Mouse (Mus musculus): Measurements from ENCODE around the gene Mrgprh. TPM values are rescaled to one million over a fixed set of nuclear protein-coding genes. Genes with fewer than 3 reads are reported as not detected.

Mrgprh gene
- polyA plus RNA-seq, 2 experiments: 0.10 to 0.38 TPM

DNA sequence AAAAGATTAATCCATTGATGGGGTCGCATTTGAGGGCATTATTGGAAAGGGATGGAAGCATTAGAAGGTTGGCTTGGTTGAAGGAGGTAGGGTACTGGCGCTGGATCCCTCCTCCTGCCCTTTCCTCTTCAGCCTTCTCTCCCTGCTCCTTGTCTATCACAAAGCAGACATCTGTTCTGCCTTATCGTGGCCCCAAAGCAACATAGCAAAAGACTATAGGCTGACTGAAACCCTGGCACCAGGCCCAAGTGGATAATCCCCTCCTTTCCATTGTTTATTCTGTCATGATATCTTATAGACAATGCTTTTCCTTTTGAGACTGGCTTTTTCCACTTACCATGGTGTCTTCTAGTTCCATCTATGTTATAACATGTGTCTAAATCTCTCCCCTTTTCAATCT, 10.4 kb upstream of the Mrgprh start:
- Histone ChIP-seq H3K36me3 (ENCODE audit: control insufficient read depth, insufficient read depth, low read length) (no peaks in the 10 kb centered on the region), H3K9me3 (ENCODE audit: control insufficient read depth, low read length) (no peaks in the 10 kb centered on the region), H3K9ac (ENCODE audit: low read depth, low read length, severe bottlenecking) (no peak overlapping the region), H3K4me2 (replicated peaks; ENCODE audit: low read depth, low read length, severe bottlenecking) (no peak overlapping the region), H3K27ac (replicated peaks; ENCODE audit: low read depth, low read length) (no peak overlapping the region), H3K4me3 (replicated peaks; ENCODE audit: low read length) (no peak overlapping the region), H3K27me3 (ENCODE audit: control insufficient read depth, insufficient read depth, low read length) (no peaks in the 10 kb centered on the region), H3K4me1 (ENCODE audit: control insufficient read depth, insufficient read depth, low read length) (peaks cover 13% of the 10 kb centered on the region)
- DNase-seq (ENCODE audit: low spot score): no peak
- no peak for TF ChIP-seq POLR2A (IDR thresholded peaks at IDR 0.05; ENCODE audit: borderline replicate concordance, extremely low read depth, insufficient read depth, insufficient read length)
- WGBS: 70% methylated on average over 3 of the region's 3 CpGs
- ATAC-seq (ENCODE audit: low FRiP score, low read depth): no peak

DNA sequence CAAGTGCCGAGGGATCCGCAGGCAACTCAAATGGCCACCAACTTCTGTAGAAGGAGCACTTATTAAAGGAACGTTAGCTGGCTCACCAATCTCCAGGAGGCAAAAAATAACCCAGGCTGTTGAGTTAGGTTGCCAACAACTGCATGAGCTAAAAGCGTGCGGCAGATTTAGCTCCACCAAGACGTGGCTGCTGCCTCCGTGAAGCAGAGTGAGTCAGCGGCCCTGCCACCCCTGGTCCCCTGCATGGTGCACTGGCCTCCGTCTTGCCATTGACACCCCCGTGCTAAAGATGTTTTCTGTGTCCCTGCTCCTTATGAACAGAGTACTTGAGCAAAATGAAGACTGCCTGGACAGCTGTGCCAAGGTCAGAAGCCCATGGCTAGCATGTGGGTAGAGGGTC, 9.0 kb upstream of the Mrgprh start:
- Histone ChIP-seq H3K27ac (replicated peaks; ENCODE audit: low read depth, low read length) (no peak overlapping the region), H3K9ac (ENCODE audit: low read depth, low read length, severe bottlenecking) (no peak overlapping the region), H3K27me3 (ENCODE audit: control insufficient read depth, insufficient read depth, low read length) (no peaks in the 10 kb centered on the region), H3K36me3 (ENCODE audit: control insufficient read depth, insufficient read depth, low read length) (no peaks in the 10 kb centered on the region), H3K9me3 (ENCODE audit: control insufficient read depth, low read length) (no peaks in the 10 kb centered on the region), H3K4me3 (replicated peaks; ENCODE audit: low read length) (no peak overlapping the region), H3K4me2 (replicated peaks; ENCODE audit: low read depth, low read length, severe bottlenecking) (no peak overlapping the region), H3K4me1 (ENCODE audit: control insufficient read depth, insufficient read depth, low read length) (peaks cover 15% of the 10 kb centered on the region)
- 75% methylated on average over 10 of the region's 10 CpGs for WGBS
- DNase-seq (ENCODE audit: low spot score) (no peak), ATAC-seq (ENCODE audit: low FRiP score, low read depth) (no peak)
- TF ChIP-seq POLR2A (IDR thresholded peaks at IDR 0.05; ENCODE audit: borderline replicate concordance, extremely low read depth, insufficient read depth, insufficient read length): no peak

DNA sequence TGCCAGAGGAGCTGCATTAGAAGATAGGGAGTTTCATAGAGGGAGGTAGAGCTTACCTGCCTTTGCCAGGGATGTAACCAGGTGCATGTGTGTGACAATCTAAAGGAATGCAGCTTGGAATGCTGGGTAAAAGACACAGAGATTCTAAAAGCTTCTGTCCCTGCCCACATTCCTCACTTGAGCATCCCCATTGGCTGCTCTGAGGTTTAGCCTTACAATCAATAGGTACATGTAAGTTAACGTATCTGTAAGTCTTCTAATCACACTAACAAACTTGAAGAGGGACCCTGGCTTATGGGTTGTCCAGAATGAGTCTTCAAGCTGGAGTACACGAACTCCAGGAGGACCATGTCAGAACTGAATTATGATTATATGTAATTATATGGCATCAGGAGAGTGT, 7.8 kb upstream of the Mrgprh start, which contains the start of gene Mas1:
Mas1 (minus strand) TSS at position 101 of the 400 bp plus-strand sequence.
- no peaks in the 10 kb centered on the region for H3K9me3 ChIP-seq (ENCODE audit: control insufficient read depth, low read length)
- no peaks in the 10 kb centered on the region for H3K36me3 ChIP-seq (ENCODE audit: control insufficient read depth, insufficient read depth, low read length)
- TF ChIP-seq POLR2A (IDR thresholded peaks at IDR 0.05; ENCODE audit: borderline replicate concordance, extremely low read depth, insufficient read depth, insufficient read length): no peak
- no peaks in the 10 kb centered on the region for H3K27me3 ChIP-seq (ENCODE audit: control insufficient read depth, insufficient read depth, low read length)
- no peak within 1 kb of the TSS for H3K9ac ChIP-seq (ENCODE audit: low read depth, low read length, severe bottlenecking)
- no peak for DNase-seq (ENCODE audit: low spot score)
- no peak within 1 kb of the TSS for H3K4me2 ChIP-seq (replicated peaks; ENCODE audit: low read depth, low read length, severe bottlenecking)
- 37% methylated on average over 2 of the region's 2 CpGs for WGBS
- no peak within 1 kb of the TSS for H3K4me3 ChIP-seq (replicated peaks; ENCODE audit: low read length)
- ATAC-seq (ENCODE audit: low FRiP score, low read depth): no peak
- H3K4me1 ChIP-seq (ENCODE audit: control insufficient read depth, insufficient read depth, low read length): peaks cover 23% of the 10 kb centered on the region
- H3K27ac ChIP-seq (replicated peaks; ENCODE audit: low read depth, low read length): peak within 1 kb of the TSS; percentile 65; the same call in 1 of the 2 replicates

DNA sequence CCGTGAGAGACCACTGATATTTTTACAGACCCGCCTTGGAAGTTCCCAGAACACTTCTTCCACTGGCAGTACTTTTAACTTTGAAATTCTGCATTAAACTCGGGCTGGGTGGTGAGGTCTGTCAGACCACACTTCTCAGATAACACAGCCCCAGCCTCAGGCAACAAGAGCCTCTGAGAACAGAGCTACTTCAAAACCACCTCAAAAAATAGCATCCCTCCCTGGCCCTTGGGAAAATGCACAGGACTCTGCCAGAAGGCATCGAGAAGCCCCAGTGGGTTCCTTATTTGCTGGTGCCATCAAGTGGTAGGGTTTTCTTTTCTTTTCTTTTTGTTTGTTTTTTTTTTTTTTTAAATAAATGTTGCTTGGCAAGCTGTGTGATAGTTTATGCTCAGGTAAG, 7.2 kb upstream of the Mrgprh start:
- no peak overlapping the region for H3K9ac ChIP-seq (ENCODE audit: low read depth, low read length, severe bottlenecking)
- H3K27ac ChIP-seq (replicated peaks; ENCODE audit: low read depth, low read length): peak overlapping the region; percentile 65; the same call in 1 of the 2 replicates
- no peaks in the 10 kb centered on the region for H3K9me3 ChIP-seq (ENCODE audit: control insufficient read depth, low read length)
- no peak overlapping the region for H3K4me2 ChIP-seq (replicated peaks; ENCODE audit: low read depth, low read length, severe bottlenecking)
- H3K36me3 ChIP-seq (ENCODE audit: control insufficient read depth, insufficient read depth, low read length): no peaks in the 10 kb centered on the region
- H3K4me1 ChIP-seq (ENCODE audit: control insufficient read depth, insufficient read depth, low read length): peaks cover 26% of the 10 kb centered on the region
- ATAC-seq (ENCODE audit: low FRiP score, low read depth) (peak; percentile 20), DNase-seq (ENCODE audit: low spot score) (no peak)
- WGBS: 2% methylated on average over 4 of the region's 4 CpGs
- H3K4me3 ChIP-seq (replicated peaks; ENCODE audit: low read length): no peak overlapping the region
- TF ChIP-seq POLR2A (IDR thresholded peaks at IDR 0.05; ENCODE audit: borderline replicate concordance, extremely low read depth, insufficient read depth, insufficient read length): no peak
- no peaks in the 10 kb centered on the region for H3K27me3 ChIP-seq (ENCODE audit: control insufficient read depth, insufficient read depth, low read length)

- ATAC-seq (ENCODE audit: low FRiP score, low read depth): peak; percentile 23; the same call in 1 of the 2 replicates
- peak overlapping the region; percentile 30; the same call in 1 of the 2 replicates for H3K4me2 ChIP-seq (replicated peaks; ENCODE audit: low read depth, low read length, severe bottlenecking)
Measured at GRCm38 (mm10) chr17:12872275-12873028, 3.4 kb upstream of the Mrgprh start.

More at GRCm38 (mm10) chr17:12872275-12873028, 3.4 kb upstream of the Mrgprh start:
- no peaks in the 10 kb centered on the region for H3K36me3 ChIP-seq (ENCODE audit: control insufficient read depth, insufficient read depth, low read length)
- H3K9me3 ChIP-seq (ENCODE audit: control insufficient read depth, low read length): no peaks in the 10 kb centered on the region
- peaks cover 26% of the 10 kb centered on the region for H3K4me1 ChIP-seq (ENCODE audit: control insufficient read depth, insufficient read depth, low read length)
- no peak for TF ChIP-seq POLR2A (IDR thresholded peaks at IDR 0.05; ENCODE audit: borderline replicate concordance, extremely low read depth, insufficient read depth, insufficient read length)
- no peak overlapping the region for H3K4me3 ChIP-seq (replicated peaks; ENCODE audit: low read length)
- H3K27ac ChIP-seq (replicated peaks; ENCODE audit: low read depth, low read length): no peak overlapping the region
- peak; percentile 22 for DNase-seq (ENCODE audit: low spot score)
- no peaks in the 10 kb centered on the region for H3K27me3 ChIP-seq (ENCODE audit: control insufficient read depth, insufficient read depth, low read length)
- H3K9ac ChIP-seq (ENCODE audit: low read depth, low read length, severe bottlenecking): no peak overlapping the region
- 22% methylated on average over 16 of the region's 16 CpGs for WGBS

All from limb, embryonic 14.5 days (tissue).